Mouse (Mus musculus) CH12F3 (cell line): ENCODE measurements at regions not wholly inside any gene's neighbourhood (a gene's known extent, or its start where the extent isn't known, plus 50 kb on each side); places are given as distances from the start of the nearest gene placed in this dataset.
"Not testable (repeated sequence)": the region's sequence is repeated elsewhere in the genome, so short reads cannot be mapped to it uniquely, and the experiment has no call there.

Experiments used
- in situ Hi-C: fragments of 300-500 bp; cut with MboI; formaldehyde crosslinking; loops from 2 replicates; pipeline ENCODE4 v1.14.3; 2020; ENCODE audit warnings: low sequenced_read_pairs

GRCm38 (mm10) chr9:115746436-115746835, 162.8 kb upstream of the Gadl1 start:
- in situ Hi-C loops = no loop called here

GRCm38 (mm10) chr9:115760496-115760895, 148.8 kb upstream of the Gadl1 start:
- in situ Hi-C loops = no loop called here

GRCm38 (mm10) chr9:115764136-115764535, 145.1 kb upstream of the Gadl1 start:
- in situ Hi-C loops = no loop called here

GRCm38 (mm10) chr9:115766471-115766870, 142.8 kb upstream of the Gadl1 start:
- in situ Hi-C loops = no loop called here

DNA sequence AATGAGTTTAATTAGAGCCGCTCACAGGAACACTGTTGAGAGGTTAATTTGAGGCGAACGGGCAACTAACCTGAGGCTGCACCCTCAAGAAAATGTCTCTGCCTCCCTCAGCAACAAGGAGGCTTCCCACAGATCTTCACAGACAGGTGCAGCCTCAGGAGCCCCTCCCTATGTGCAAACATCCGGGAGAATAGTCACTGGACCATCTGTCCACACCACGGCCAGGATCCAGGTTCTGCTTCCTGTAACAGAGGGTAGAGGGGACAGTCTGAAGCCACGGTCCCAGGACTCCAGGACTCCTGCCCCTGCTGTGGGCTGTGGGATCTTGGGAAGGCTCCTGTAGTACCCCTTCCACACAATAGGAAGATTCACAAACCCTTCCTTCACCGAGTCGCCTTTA, 134.1 kb upstream of the Gadl1 start:
- in situ Hi-C loops = no loop called here

DNA sequence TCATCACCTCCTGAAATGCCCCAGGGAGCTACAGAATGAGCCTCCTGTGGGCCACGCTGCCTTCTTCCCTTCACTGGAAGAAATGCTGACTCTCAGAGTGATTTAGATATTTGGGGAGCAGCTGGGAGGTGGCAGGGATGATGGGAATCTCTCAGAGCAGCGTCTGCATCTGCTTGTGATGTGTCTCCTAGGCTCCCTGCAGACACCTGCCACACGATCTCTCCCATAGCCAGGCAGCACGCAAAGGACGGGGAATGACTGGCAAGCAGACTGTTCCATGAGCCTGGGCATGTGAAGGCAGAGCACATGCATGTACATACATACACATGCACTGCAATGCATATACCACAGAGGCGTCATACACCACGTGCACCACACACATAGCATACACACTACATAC, 133.4 kb upstream of the Gadl1 start:
- in situ Hi-C loops = no loop called here

DNA sequence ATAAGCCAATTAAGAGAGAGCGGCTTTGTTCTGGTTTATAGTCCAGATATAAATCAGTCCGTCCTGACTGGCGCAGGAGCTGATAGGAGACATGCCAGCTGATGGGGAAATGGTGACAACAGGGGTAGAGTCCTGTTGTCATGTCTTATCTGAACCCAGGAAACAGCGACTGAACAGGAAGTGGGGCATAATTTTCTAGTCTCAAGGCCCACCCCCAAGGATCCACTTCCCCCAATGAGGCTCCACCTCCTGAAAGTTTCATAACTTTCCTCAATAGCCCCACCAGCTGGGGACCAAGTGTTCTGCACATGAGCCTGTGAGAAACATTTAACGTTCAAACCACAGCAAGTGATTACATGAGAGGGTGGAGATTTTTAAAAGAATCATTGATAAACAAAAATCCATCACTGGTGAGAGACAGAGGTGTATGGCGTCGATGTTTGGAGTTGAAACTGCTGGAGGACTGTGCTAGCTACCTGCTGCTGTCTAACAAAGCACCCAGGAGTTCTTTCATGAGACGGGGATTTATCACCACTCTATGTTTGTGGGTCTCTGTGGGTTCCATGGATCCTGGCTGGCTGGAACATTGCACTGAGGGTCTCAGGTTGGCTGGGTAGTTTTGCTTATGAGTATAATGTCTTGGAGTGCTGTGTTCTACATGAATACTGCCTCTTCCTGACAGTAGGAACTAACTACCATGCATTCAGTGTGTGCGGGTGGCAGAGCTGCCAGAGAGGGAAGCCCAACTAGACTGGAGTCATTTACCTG, 132.0 kb upstream of the Gadl1 start:
- in situ Hi-C loops = no loop called here

DNA sequence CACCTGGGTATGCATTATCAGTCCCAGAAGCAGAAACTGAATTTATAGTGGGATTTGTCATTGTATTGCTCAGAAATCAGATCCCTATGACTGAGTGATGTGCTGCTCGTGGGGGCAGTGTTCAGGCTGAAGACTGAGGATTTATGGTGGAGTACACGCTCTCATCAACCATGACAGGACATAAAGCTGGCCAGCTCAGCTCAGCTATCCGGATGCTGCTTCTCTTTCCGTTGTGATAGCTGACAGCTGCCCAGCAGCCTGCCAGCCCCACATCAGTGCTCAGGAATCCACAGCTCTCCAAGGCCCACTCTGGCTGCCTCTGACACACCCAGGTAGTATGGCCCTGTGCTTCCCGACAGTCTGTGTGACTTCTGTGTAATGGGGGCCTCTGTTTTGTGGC, 130.4 kb upstream of the Gadl1 start:
- in situ Hi-C loops = no loop called here

- in situ Hi-C loops = no loop called here
Measured at GRCm38 (mm10) chr9:115799330-115799729, 109.9 kb upstream of the Gadl1 start.

GRCm38 (mm10) chr9:115800624-115801023, 108.6 kb upstream of the Gadl1 start:
- in situ Hi-C loops = no loop called here

- in situ Hi-C loops = no loop called here
Measured at GRCm38 (mm10) chr9:115803071-115803470, 106.2 kb upstream of the Gadl1 start.

GRCm38 (mm10) chr9:115805224-115805623, 104.0 kb upstream of the Gadl1 start:
- in situ Hi-C loops = no loop called here

GRCm38 (mm10) chr9:115806018-115806702, 103.1 kb upstream of the Gadl1 start:
- in situ Hi-C loops = no loop called here

DNA sequence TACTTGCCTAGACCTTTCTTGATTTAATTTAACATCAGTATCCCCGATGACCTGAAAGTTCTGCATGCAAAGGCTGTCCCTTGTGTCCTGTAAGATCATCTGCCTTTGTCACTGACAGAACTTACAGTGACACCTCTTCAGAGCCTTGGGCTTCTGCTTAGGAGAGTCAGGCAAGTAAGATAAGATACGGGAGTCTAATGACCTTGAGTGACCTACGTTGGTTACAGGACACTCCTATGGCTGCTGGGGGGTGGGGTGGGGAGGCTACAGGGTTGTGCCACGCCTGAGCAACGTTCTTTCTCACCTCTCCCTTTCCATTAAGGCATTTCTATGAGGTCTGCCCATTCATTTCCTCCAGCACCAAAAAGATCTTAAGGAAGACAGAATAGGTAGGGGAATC, 69.1 kb upstream of the Gadl1 start:
- in situ Hi-C loops = no loop called here

- in situ Hi-C loops = no loop called here
Measured at GRCm38 (mm10) chr9:115840791-115841190, 68.5 kb upstream of the Gadl1 start.

DNA sequence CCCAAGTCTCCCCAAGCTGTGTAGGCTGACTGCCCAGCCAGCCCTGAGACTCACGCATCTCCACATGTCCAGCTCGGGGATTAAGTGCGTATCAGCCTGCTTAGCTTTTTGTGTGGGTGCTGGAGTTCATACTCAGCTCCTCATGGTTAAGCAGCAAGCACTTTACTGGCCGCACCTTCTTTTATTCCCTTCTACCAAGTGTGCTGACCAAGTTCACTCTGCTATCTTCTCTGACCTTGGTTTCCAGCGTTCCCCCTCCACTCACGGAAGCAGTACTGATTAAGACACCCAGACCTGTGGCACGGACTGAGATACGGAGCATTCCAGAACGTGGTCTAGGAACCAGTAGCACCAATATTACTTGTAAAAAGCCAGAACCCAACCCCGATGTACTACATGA, 67.6 kb upstream of the Gadl1 start:
- in situ Hi-C loops = no loop called here

DNA sequence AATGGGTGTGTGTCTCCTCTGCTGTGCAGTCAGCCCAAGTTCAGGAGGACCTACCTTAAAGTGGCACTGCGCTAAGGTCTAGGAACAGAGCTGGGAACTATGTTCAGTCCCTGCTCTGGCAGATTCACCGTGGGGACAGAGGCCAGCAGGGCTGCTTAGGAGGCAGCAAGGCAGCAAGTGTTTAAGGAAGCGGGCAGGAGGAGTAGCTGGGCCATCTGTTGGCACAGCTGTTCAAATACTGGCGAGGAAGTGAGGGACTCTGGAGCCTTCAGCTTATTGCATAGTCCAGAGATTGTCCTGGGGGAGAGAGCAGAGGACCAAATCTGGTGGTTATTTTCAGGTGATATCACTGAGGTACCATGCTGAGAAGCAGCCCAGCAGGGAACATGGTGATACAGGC, 64.9 kb upstream of the Gadl1 start:
- in situ Hi-C loops = no loop called here

DNA sequence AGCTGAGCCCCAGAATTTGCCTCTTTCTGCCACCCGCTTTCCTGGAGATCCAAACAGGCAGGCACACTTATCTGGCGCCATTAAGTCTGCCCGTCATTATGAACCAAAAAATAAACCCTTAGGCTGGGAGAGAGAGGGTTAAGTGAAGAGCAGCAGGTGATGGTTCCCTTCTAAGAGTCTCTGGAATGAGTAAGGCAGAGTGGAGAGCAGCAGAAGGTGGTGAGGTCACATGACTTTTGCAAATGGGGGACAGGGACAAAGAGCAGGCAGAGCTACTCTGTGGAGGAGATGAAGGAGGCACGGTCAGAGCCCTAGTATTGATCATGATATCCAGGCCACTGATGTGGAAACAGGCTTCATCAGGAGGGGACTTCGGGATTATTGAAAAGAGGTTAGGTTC, 64.2 kb upstream of the Gadl1 start:
- in situ Hi-C loops = no loop called here

DNA sequence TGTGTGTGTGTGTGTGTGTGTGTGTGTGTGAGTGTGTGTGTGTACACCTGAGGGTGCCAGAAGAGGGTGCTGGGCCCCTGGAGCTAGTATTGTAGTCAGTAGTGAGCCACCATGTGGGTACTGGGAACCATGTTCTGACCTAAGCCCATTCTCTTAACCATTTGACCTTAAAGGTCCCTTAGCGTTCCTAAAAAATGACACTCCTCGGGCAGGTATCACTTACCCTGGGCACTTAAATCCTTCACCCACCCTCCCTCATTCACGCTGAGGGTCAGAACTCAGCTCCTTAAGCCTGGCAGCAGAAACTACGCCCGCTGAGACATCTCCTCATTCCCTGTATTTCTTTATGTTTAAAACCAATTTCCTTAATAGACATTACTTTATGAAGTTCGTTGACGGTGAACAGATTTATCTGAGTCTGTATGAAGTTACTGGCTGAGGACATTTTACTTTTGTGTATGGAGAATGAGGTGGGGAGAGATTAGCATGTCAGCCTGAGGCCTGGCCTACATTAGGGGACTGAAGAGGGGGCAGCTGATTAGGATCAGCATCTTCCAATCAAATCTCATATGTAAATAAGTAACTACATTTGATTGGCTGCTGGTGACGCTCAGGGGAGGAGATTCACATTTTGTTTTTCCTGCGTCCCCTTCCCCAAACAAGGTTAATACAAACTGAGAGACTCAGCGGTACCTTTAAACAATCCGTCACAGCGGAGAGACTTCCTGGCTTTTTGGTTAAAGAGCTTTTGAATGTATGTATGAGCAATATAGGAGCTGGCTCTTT, 61.8 kb upstream of the Gadl1 start:
- in situ Hi-C loops = no loop called here

GRCm38 (mm10) chr9:115853210-115853842, 55.9 kb upstream of the Gadl1 start:
- in situ Hi-C loops = not testable (repeated sequence)

DNA sequence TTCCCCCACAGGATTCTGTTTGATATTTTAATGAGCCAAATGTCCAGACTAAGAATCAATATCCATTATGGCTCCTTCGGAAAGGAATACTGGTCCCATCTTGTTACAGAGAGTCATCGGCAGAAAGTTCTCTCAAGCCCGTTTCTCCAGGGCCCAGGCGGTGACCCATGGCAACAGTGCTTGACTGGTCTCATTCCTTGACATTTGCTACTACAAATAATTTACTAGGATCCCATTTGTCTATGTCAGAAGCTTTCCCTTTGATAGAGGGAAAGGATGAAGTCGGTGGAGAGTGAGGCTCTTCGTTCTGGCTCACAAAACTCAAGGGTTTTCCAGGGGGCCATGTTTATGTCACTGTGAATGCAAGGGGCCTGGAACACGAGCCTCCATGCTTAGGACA, 52.0 kb upstream of the Gadl1 start:
- in situ Hi-C loops = no loop called here
